Mouse (Mus musculus): ENCODE measurements around the gene Foxk1. TPM values are rescaled to one million over a fixed set of nuclear protein-coding genes. Genes with fewer than 3 reads are reported as not detected.

Foxk1 gene
- total and polyA plus RNA-seq, 2 experiments from 2014 or later: 7.1 to 30.0 TPM

- no peak overlapping the region for H3K27ac ChIP-seq (ENCODE audit: low read depth, low read length)
- no peak for TF ChIP-seq CTCF (IDR thresholded peaks at IDR 0.05)
- H3K9me3 ChIP-seq (ENCODE audit: low read length): no peaks in the 10 kb centered on the region
- ATAC-seq (ENCODE audit: low FRiP score) (no peak), DNase-seq (ENCODE audit: low spot score) (peak; percentile 48)
- peak overlapping the region; percentile 95 for H3K4me2 ChIP-seq (ENCODE audit: low read depth, low read length, poor library complexity, severe bottlenecking)
- H3K9ac ChIP-seq (replicated peaks; ENCODE audit: low read length, poor library complexity, severe bottlenecking): no peak overlapping the region
- peak overlapping the region; percentile 99 for H3K4me3 ChIP-seq (ENCODE audit: low read depth, low read length)
- H3K27me3 ChIP-seq (ENCODE audit: insufficient read depth, low read length): no peaks in the 10 kb centered on the region
- H3K36me3 ChIP-seq (ENCODE audit: insufficient read depth, low read length): no peaks in the 10 kb centered on the region
- WGBS: 26% methylated on average over 17 of the region's 17 CpGs
- peaks cover 30% of the 10 kb centered on the region for H3K4me1 ChIP-seq (ENCODE audit: insufficient read depth, low read length)
These were observed 965 bp upstream of the Foxk1 start for GRCm38 (mm10) chr5:142400181-142400883.

- Histone ChIP-seq H3K27ac (ENCODE audit: low read depth, low read length) (peak overlapping the region; percentile 88), H3K9me3 (ENCODE audit: low read length) (no peaks in the 10 kb centered on the region), H3K4me2 (ENCODE audit: low read depth, low read length, poor library complexity, severe bottlenecking) (peak overlapping the region; percentile 95), H3K9ac (replicated peaks; ENCODE audit: low read length, poor library complexity, severe bottlenecking) (peak overlapping the region; percentile 98), H3K4me3 (ENCODE audit: low read depth, low read length) (peak overlapping the region; percentile 99), H3K36me3 (ENCODE audit: insufficient read depth, low read length) (peaks cover 5% of the 10 kb centered on the region), H3K4me1 (ENCODE audit: insufficient read depth, low read length) (peaks cover 30% of the 10 kb centered on the region), H3K27me3 (ENCODE audit: insufficient read depth, low read length) (no peaks in the 10 kb centered on the region)
- 2% methylated on average over 59 of the region's 67 CpGs for whole genome bisulfite sequencing
- TF ChIP-seq CTCF (IDR thresholded peaks at IDR 0.05): peak; percentile 1; the same call in 1 of the 2 replicates
- DNase-seq (ENCODE audit: low spot score): no peak
- ATAC-seq (ENCODE audit: low FRiP score): peak; percentile 25; the same call in 1 of the 2 replicates
These were observed 636 bp downstream of the Foxk1 start for GRCm38 (mm10) chr5:142401641-142402625.

- ATAC-seq (ENCODE audit: low FRiP score) (no peak), DNase-seq (ENCODE audit: low spot score) (no peak)
- 70% methylated on average over 3 of the region's 3 CpGs for WGBS
- Histone ChIP-seq H3K4me3 (ENCODE audit: low read depth, low read length) (peak overlapping the region; percentile 1; the same call in 1 of the 2 replicates), H3K27me3 (ENCODE audit: insufficient read depth, low read length) (no peaks in the 10 kb centered on the region), H3K4me1 (ENCODE audit: insufficient read depth, low read length) (peaks cover 30% of the 10 kb centered on the region), H3K4me2 (ENCODE audit: low read depth, low read length, poor library complexity, severe bottlenecking) (peak overlapping the region; percentile 95), H3K27ac (ENCODE audit: low read depth, low read length) (no peak overlapping the region), H3K36me3 (ENCODE audit: insufficient read depth, low read length) (peaks cover 5% of the 10 kb centered on the region), H3K9ac (replicated peaks; ENCODE audit: low read length, poor library complexity, severe bottlenecking) (peak overlapping the region; percentile 98; the same call in 1 of the 2 replicates), H3K9me3 (ENCODE audit: low read length) (no peaks in the 10 kb centered on the region)
- TF ChIP-seq CTCF (IDR thresholded peaks at IDR 0.05): no peak
These were observed 2.4 kb downstream of the Foxk1 start for GRCm38 (mm10) chr5:142403694-142404093.

- peaks cover 5% of the 10 kb centered on the region for H3K36me3 ChIP-seq (ENCODE audit: insufficient read depth, low read length)
- ATAC-seq (ENCODE audit: low FRiP score): no peak
- H3K27me3 ChIP-seq (ENCODE audit: insufficient read depth, low read length): no peaks in the 10 kb centered on the region
- peak overlapping the region; percentile 33; the same call in 1 of the 2 replicates for H3K9ac ChIP-seq (replicated peaks; ENCODE audit: low read length, poor library complexity, severe bottlenecking)
- WGBS: 95% methylated on average over 1 of the region's 1 CpGs
- H3K4me1 ChIP-seq (ENCODE audit: insufficient read depth, low read length): peaks cover 30% of the 10 kb centered on the region
- no peak overlapping the region for H3K27ac ChIP-seq (ENCODE audit: low read depth, low read length)
- H3K4me2 ChIP-seq (ENCODE audit: low read depth, low read length, poor library complexity, severe bottlenecking): peak overlapping the region; percentile 33
- TF ChIP-seq CTCF (IDR thresholded peaks at IDR 0.05): no peak
- H3K4me3 ChIP-seq (ENCODE audit: low read depth, low read length): no peak overlapping the region
- no peak for DNase-seq (ENCODE audit: low spot score)
- no peaks in the 10 kb centered on the region for H3K9me3 ChIP-seq (ENCODE audit: low read length)
These were observed 3.0 kb downstream of the Foxk1 start for GRCm38 (mm10) chr5:142404307-142404706.

- Histone ChIP-seq H3K9me3 (ENCODE audit: low read length) (no peaks in the 10 kb centered on the region), H3K9ac (replicated peaks; ENCODE audit: low read length, poor library complexity, severe bottlenecking) (no peak overlapping the region), H3K36me3 (ENCODE audit: insufficient read depth, low read length) (peaks cover 5% of the 10 kb centered on the region), H3K4me2 (ENCODE audit: low read depth, low read length, poor library complexity, severe bottlenecking) (no peak overlapping the region), H3K27ac (ENCODE audit: low read depth, low read length) (no peak overlapping the region), H3K4me3 (ENCODE audit: low read depth, low read length) (no peak overlapping the region), H3K27me3 (ENCODE audit: insufficient read depth, low read length) (no peaks in the 10 kb centered on the region), H3K4me1 (ENCODE audit: insufficient read depth, low read length) (peaks cover 34% of the 10 kb centered on the region)
- no peak for ATAC-seq (ENCODE audit: low FRiP score)
- no peak for DNase-seq (ENCODE audit: low spot score)
- WGBS: 58% methylated on average over 6 of the region's 6 CpGs
- TF ChIP-seq CTCF (IDR thresholded peaks at IDR 0.05): no peak
These were observed 4.1 kb downstream of the Foxk1 start for GRCm38 (mm10) chr5:142405426-142405825.

All from midbrain, postnatal 0 days (tissue).